In the genomic region with DNA sequence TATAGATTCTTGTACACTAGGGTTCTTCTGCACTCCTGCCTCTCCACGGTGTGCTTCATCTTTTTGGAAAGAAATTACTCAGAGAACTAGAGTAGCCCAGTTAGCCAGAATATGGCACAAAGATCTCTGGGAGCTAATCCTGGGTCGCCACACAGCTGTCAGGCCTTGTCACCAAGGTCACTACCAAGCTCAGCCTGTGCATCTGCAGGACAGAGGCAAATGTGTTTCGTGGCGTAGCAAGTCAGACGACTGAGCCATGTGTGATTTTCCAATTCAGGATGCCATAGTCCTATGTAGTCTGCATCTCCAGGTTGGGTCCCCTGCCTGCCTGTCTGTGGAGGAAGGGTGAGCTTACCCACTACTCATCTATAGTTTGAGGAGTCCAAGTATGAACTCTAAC, we compare ENCODE assay signal across 22 mouse cellular contexts. TPM values are rescaled to one million over a fixed set of nuclear protein-coding genes. Genes with fewer than 3 reads are reported as not detected.
DNase-seq lines count a peak whose midpoint lies in the region; ATAC-seq and TF ChIP-seq lines count a peak whose summit lies in the region.
"Had no signal": no experiment of that assay in that cellular context is flagged by ENCODE, and none has a peak within 500 bp of the region (broad histone marks: within the 10 kb centered on the region; RNA-seq: fewer than 3 reads in every experiment).

No protein-coding gene starts in this region.

- intact Hi-C loops in left cerebral cortex, postnatal 4 days (cut with DNase I), result no loop called here

- no peak overlapping the region; the same call in 1 of the 2 replicates for H3K4me2 ChIP-seq in kidney, embryonic 14.5 days (replicated peaks; ENCODE audit: low read depth, low read length)
- H3K4me2 ChIP-seq in embryonic facial prominence, embryonic 12.5 days (replicated peaks), result no peak overlapping the region; the same call in 1 of the 2 replicates
- H3K4me2 ChIP-seq in liver, embryonic 14.5 days (ENCODE audit: low read depth), result no peak overlapping the region
- H3K4me2 ChIP-seq in hindbrain, embryonic 14.5 days (replicated peaks), result no peak overlapping the region
- H3K4me2 ChIP-seq: limb, embryonic 15.5 days; neural tube, embryonic 12.5 days had no signal

- H3K36me3 ChIP-seq in kidney, embryonic 14.5 days (ENCODE audit: control insufficient read depth, insufficient read depth, low read length), result peaks cover 19% of the 10 kb centered on the region; the same call in 1 of the 2 replicates
- peaks cover 0 to 60% of the 10 kb centered on the region in 2 experiments; a peak in 3 of 4 replicates for H3K36me3 ChIP-seq in MEL (ENCODE audit: control insufficient read depth in 1 of 2, insufficient read depth in 2 of 2, low read length in 2 of 2)
- peaks cover 46% of the 10 kb centered on the region for H3K36me3 ChIP-seq in embryonic facial prominence, embryonic 12.5 days
- peaks cover 21% of the 10 kb centered on the region for H3K36me3 ChIP-seq in liver, embryonic 14.5 days (replicated peaks; ENCODE audit: control insufficient read depth, insufficient read depth, low read depth)
- no peaks in the 10 kb centered on the region for H3K36me3 ChIP-seq in hindbrain, embryonic 14.5 days (replicated peaks; ENCODE audit: control insufficient read depth, insufficient read depth)
- H3K36me3 ChIP-seq: neural tube, embryonic 12.5 days had no signal

- TF ChIP-seq EP300 in MEL (IDR thresholded peaks at IDR 0.05; ENCODE audit: low read depth in 1 of 2, low read length in 2 of 2), result no peak
- no peak for TF ChIP-seq EP300 in liver, embryonic 14.5 days (IDR thresholded peaks at IDR 0.05; ENCODE audit: low read depth)

- WGBS in kidney, embryonic 14.5 days, result 73% methylated on average over 5 of the region's 5 CpGs
- 57% methylated on average over 5 of the region's 5 CpGs for WGBS in embryonic facial prominence, embryonic 12.5 days
- 68% methylated on average over 5 of the region's 5 CpGs for WGBS in liver, embryonic 14.5 days (ENCODE audit: insufficient replicate concordance)
- WGBS in hindbrain, embryonic 14.5 days, result 80% methylated on average over 5 of the region's 5 CpGs

- no peaks in the 10 kb centered on the region for H3K27me3 ChIP-seq in kidney, embryonic 14.5 days (ENCODE audit: control insufficient read depth, insufficient read depth, low read length)
- H3K27me3 ChIP-seq in MEL (ENCODE audit: control insufficient read depth in 1 of 2, insufficient read depth in 2 of 2, low read length in 2 of 2), result no peaks in the 10 kb centered on the region
- H3K27me3 ChIP-seq in embryonic facial prominence, embryonic 12.5 days, result no peaks in the 10 kb centered on the region
- H3K27me3 ChIP-seq in liver, embryonic 14.5 days (ENCODE audit: control insufficient read depth, insufficient read depth, low read length), result no peaks in the 10 kb centered on the region
- peaks cover 13% of the 10 kb centered on the region for H3K27me3 ChIP-seq in hindbrain, embryonic 14.5 days (ENCODE audit: control insufficient read depth, insufficient read depth, low read length)
- H3K27me3 ChIP-seq: heart, embryonic 13.5 days; limb, embryonic 15.5 days had no signal

- TF ChIP-seq POLR2A in MEL (IDR thresholded peaks at IDR 0.05; ENCODE audit: control insufficient read depth in 1 of 2, insufficient read depth in 1 of 2, low read depth in 1 of 2, low read length in 2 of 2, poor library complexity in 1 of 2), result no peak

- peaks cover 58% of the 10 kb centered on the region for H3K4me1 ChIP-seq in kidney, embryonic 14.5 days (ENCODE audit: control insufficient read depth, insufficient read depth, low read length)
- H3K4me1 ChIP-seq in MEL (ENCODE audit: control insufficient read depth in 1 of 2, insufficient read depth in 2 of 2, low read length in 2 of 2), result peaks cover 15 to 68% of the 10 kb centered on the region in 2 experiments
- H3K4me1 ChIP-seq in embryonic facial prominence, embryonic 12.5 days, result peaks cover 72% of the 10 kb centered on the region
- H3K4me1 ChIP-seq in liver, embryonic 14.5 days (replicated peaks; ENCODE audit: control insufficient read depth in 2 of 2, insufficient read depth in 2 of 2, low read length in 1 of 2), result peaks cover 61 to 84% of the 10 kb centered on the region in 2 experiments
- no peaks in the 10 kb centered on the region for H3K4me1 ChIP-seq in hindbrain, embryonic 14.5 days (replicated peaks; ENCODE audit: control insufficient read depth, insufficient read depth, low read length)

- no peaks in the 10 kb centered on the region for H3K9me3 ChIP-seq in kidney, embryonic 14.5 days (ENCODE audit: control insufficient read depth, low read length)
- no peaks in the 10 kb centered on the region for H3K9me3 ChIP-seq in MEL (replicated peaks; ENCODE audit: insufficient read depth, low read length)
- no peaks in the 10 kb centered on the region for H3K9me3 ChIP-seq in embryonic facial prominence, embryonic 12.5 days
- no peaks in the 10 kb centered on the region for H3K9me3 ChIP-seq in liver, embryonic 14.5 days (ENCODE audit: control insufficient read depth, low read length)
- H3K9me3 ChIP-seq in hindbrain, embryonic 14.5 days (ENCODE audit: control insufficient read depth, low read length), result no peaks in the 10 kb centered on the region
- H3K9me3 ChIP-seq: G1E; heart, embryonic 13.5 days; limb, embryonic 15.5 days; neural tube, embryonic 12.5 days had no signal

- DNase-seq in kidney, postnatal 10 days, result no peak
- no peak for DNase-seq in MEL (ENCODE audit: low read depth, low spot score)
- no peak for DNase-seq in liver, embryonic 14.5 days (ENCODE audit: low read depth in 3 of 3, low spot score in 3 of 3)
- no peak for DNase-seq in thymus, postnatal 14 days
- no peak for DNase-seq in left cerebral cortex, postnatal 4 days
- DNase-seq in hindbrain, embryonic 14.5 days (ENCODE audit: low spot score), result no peak
- DNase-seq: adrenal gland, adult 8-10 months; cerebellum, adult 2 months; gastrocnemius, postnatal 10 days; kidney, adult 8-10 months; thymus, postnatal 36 days had no signal

- H3K27ac ChIP-seq in kidney, embryonic 14.5 days (ENCODE audit: low read depth, low read length), result peak overlapping the region; percentile 42; the same call in 1 of the 2 replicates
- H3K27ac ChIP-seq in MEL (ENCODE audit: control insufficient read depth, low read depth, low read length), result peak overlapping the region; percentile 91
- no peak overlapping the region for H3K27ac ChIP-seq in embryonic facial prominence, embryonic 12.5 days
- H3K27ac ChIP-seq in liver, embryonic 14.5 days, result peak overlapping the region; percentile 92
- no peak overlapping the region for H3K27ac ChIP-seq in hindbrain, embryonic 14.5 days
- H3K27ac ChIP-seq: left cerebral cortex, adult 2 months; limb, embryonic 15.5 days; neural tube, embryonic 12.5 days had no signal

- no peak overlapping the region for H3K9ac ChIP-seq in kidney, embryonic 14.5 days (ENCODE audit: low read depth, low read length)
- no peak overlapping the region for H3K9ac ChIP-seq in MEL (ENCODE audit: control insufficient read depth, low read depth, low read length, poor library complexity, severe bottlenecking)
- 0 out of 2 replicates have a peak overlapping the region, but pooled peaks have one; percentile 19 for H3K9ac ChIP-seq in embryonic facial prominence, embryonic 12.5 days
- no peak overlapping the region for H3K9ac ChIP-seq in liver, embryonic 14.5 days (replicated peaks)
- H3K9ac ChIP-seq in hindbrain, embryonic 14.5 days, result no peak overlapping the region
- H3K9ac ChIP-seq: heart, embryonic 13.5 days; limb, embryonic 15.5 days; neural tube, embryonic 12.5 days had no signal

- H3K79me2 ChIP-seq in MEL (ENCODE audit: control insufficient read depth, insufficient read depth, low read length, poor library complexity), result peaks cover 57% of the 10 kb centered on the region

- no peak for TF ChIP-seq RAD21 in MEL (IDR thresholded peaks at IDR 0.05; ENCODE audit: low read depth, low read length)

- H3K4me3 ChIP-seq in kidney, embryonic 14.5 days (ENCODE audit: low read length), result no peak overlapping the region
- no peak overlapping the region for H3K4me3 ChIP-seq in MEL (ENCODE audit: control insufficient read depth in 1 of 2, insufficient read depth in 1 of 2, low read depth in 2 of 2, low read length in 2 of 2)
- no peak overlapping the region for H3K4me3 ChIP-seq in embryonic facial prominence, embryonic 12.5 days
- H3K4me3 ChIP-seq in liver, embryonic 14.5 days (ENCODE audit: insufficient read depth in 1 of 2, low read depth in 2 of 2, low read length in 2 of 2), result no peak overlapping the region
- H3K4me3 ChIP-seq in hindbrain, embryonic 14.5 days (replicated peaks; ENCODE audit: low read length), result no peak overlapping the region
- H3K4me3 ChIP-seq: heart, embryonic 13.5 days; left cerebral cortex, adult 2 months; limb, embryonic 15.5 days; neural tube, embryonic 12.5 days had no signal

- no peak for ATAC-seq in kidney, embryonic 14.5 days (ENCODE audit: low FRiP score, low TSS enrichment)
- no peak for ATAC-seq in embryonic facial prominence, embryonic 12.5 days (ENCODE audit: insufficient number of reproducible peaks, insufficient read depth, low FRiP score, low TSS enrichment)
- no peak for ATAC-seq in liver, embryonic 14.5 days (ENCODE audit: insufficient read depth)
- ATAC-seq in hindbrain, embryonic 14.5 days (ENCODE audit: low FRiP score), result no peak
- ATAC-seq: forebrain, embryonic 16.5 days had no signal

- no peak for TF ChIP-seq CTCF in MEL (IDR thresholded peaks at IDR 0.05 in 2 of 3, conservative IDR thresholded peaks at IDR 0.05 in 1 of 3; ENCODE audit: control insufficient read depth in 1 of 3, insufficient read depth in 1 of 3, low read depth in 2 of 3, low read length in 3 of 3, poor library complexity in 1 of 3, severe bottlenecking in 1 of 3)
- TF ChIP-seq CTCF in liver, embryonic 14.5 days (IDR thresholded peaks at IDR 0.05; ENCODE audit: low read depth), result no peak

RNA-seq across cellular contexts. Expression of a gene that starts 6.7 kb away (rescaled TPM):
- 88.5 and 88.9 TPM in 2 replicates for polyA plus RNA-seq in kidney, embryonic 14.5 days (2014; fragmentation: Nextera tagmentation; extraction: Ambion mirVana)
- total RNA-seq in MEL (2012; rRNA removed), result 57.6 and 64.2 TPM in 2 replicates
- 100 to 1,000 TPM in 1 of 2 experiments, not detected in 1; 137 TPM for polyA plus RNA-seq in MEL (2012; ENCODE audit: insufficient read depth in 1 of 2, insufficient read length in 2 of 2, low read depth in 1 of 2, low replicate concordance in 2 of 2, missing spikeins in 1 of 2)
- 89.3 and 106 TPM in 2 replicates for polyA plus RNA-seq in embryonic facial prominence, embryonic 12.5 days (2016; fragmentation: Nextera tagmentation; extraction: Ambion mirVana)
- polyA plus RNA-seq in liver, embryonic 14.5 days (2012; rRNA removed), result 20.7 and 29.4 TPM in 2 replicates
- polyA plus RNA-seq in liver, embryonic 14.5 days (2014; fragmentation: Nextera tagmentation; extraction: Ambion mirVana), result 37.1 and 42.6 TPM in 2 replicates
- total RNA-seq in left cerebral cortex, postnatal 4 days (2021), result 1 to 10 TPM; 3.6 to 4.1 TPM
- 7.9 and 9.6 TPM in 2 replicates for polyA plus RNA-seq in hindbrain, embryonic 14.5 days (2014; fragmentation: Nextera tagmentation; extraction: Ambion mirVana)

RNA-seq across cellular contexts. Expression of a gene that starts 22.9 kb away (rescaled TPM):
- polyA plus RNA-seq in kidney, embryonic 14.5 days (2014; fragmentation: Nextera tagmentation; extraction: Ambion mirVana), result 0.11 TPM in 1 of 2 replicates, not detected in the other
- total RNA-seq in MEL (2012; rRNA removed), result not detected in 2 replicates
- polyA plus RNA-seq in MEL (2012; ENCODE audit: insufficient read depth in 1 of 2, insufficient read length in 2 of 2, low read depth in 1 of 2, low replicate concordance in 2 of 2, missing spikeins in 1 of 2), result not detected
- polyA plus RNA-seq in embryonic facial prominence, embryonic 12.5 days (2016; fragmentation: Nextera tagmentation; extraction: Ambion mirVana), result 0.18 TPM in 1 of 2 replicates, not detected in the other
- polyA plus RNA-seq in liver, embryonic 14.5 days (2012; rRNA removed), result not detected in 2 replicates
- polyA plus RNA-seq in liver, embryonic 14.5 days (2014; fragmentation: Nextera tagmentation; extraction: Ambion mirVana), result not detected in 2 replicates
- not detected for total RNA-seq in left cerebral cortex, postnatal 4 days (2021)
- polyA plus RNA-seq in hindbrain, embryonic 14.5 days (2014; fragmentation: Nextera tagmentation; extraction: Ambion mirVana), result not detected in 2 replicates
- total RNA-seq: hematopoietic stem cell, adult 5-6 weeks; megakaryocyte, adult 5-6 weeks had no signal
- polyA plus RNA-seq: forebrain, embryonic 16.5 days; G1E; heart, embryonic 13.5 days; midbrain, postnatal 0 days; neural tube, embryonic 12.5 days had no signal

Comparison
In these comparisons a context has a peak if more than half of its experiments do, and no peak if none do; other contexts are left out.
1. H3K27ac ChIP-seq: peak in kidney, embryonic 14.5 days (single experiment), MEL (single experiment) and liver, embryonic 14.5 days (single experiment); none in embryonic facial prominence, embryonic 12.5 days (single experiment) and hindbrain, embryonic 14.5 days (single experiment).